Mouse (Mus musculus): Measurements from ENCODE around the gene Adamts17. TPM values are rescaled to one million over a fixed set of nuclear protein-coding genes. Genes with fewer than 3 reads are reported as not detected.

Gene Adamts17
- polyA plus RNA-seq, 1 experiment from 2014 or later = 11.6 TPM

GRCm38 (mm10) chr7:67168763-67169569 is 329.4 kb downstream of the Adamts17 start:
- no peak for ATAC-seq (ENCODE audit: insufficient read depth)
- no peaks in the 10 kb centered on the region for H3K9me3 ChIP-seq (ENCODE audit: low read depth, low read length)
- TF ChIP-seq CTCF (IDR thresholded peaks at IDR 0.05; ENCODE audit: low read depth) = no peak
- WGBS = 56% methylated on average over 9 of the region's 9 CpGs
- no peak overlapping the region for H3K9ac ChIP-seq
- DNase-seq = no peak
- no peaks in the 10 kb centered on the region for H3K4me1 ChIP-seq (ENCODE audit: insufficient read depth)
- no peak overlapping the region for H3K27ac ChIP-seq (ENCODE audit: low read depth)
- no peaks in the 10 kb centered on the region for H3K27me3 ChIP-seq (ENCODE audit: insufficient read depth, low read length)
- no peak overlapping the region for H3K4me2 ChIP-seq
- H3K4me3 ChIP-seq (ENCODE audit: low read depth, low read length) = no peak overlapping the region
- no peaks in the 10 kb centered on the region for H3K36me3 ChIP-seq (ENCODE audit: insufficient read depth)

- DNase-seq (no peak), ATAC-seq (ENCODE audit: insufficient read depth) (no peak)
- WGBS = 85% methylated on average over 2 of the region's 2 CpGs
- H3K9ac ChIP-seq = no peak overlapping the region
- H3K36me3 ChIP-seq (ENCODE audit: insufficient read depth) = no peaks in the 10 kb centered on the region
- no peak overlapping the region for H3K4me3 ChIP-seq (ENCODE audit: low read depth, low read length)
- no peak overlapping the region for H3K27ac ChIP-seq (ENCODE audit: low read depth)
- TF ChIP-seq CTCF (IDR thresholded peaks at IDR 0.05; ENCODE audit: low read depth) = no peak
- no peaks in the 10 kb centered on the region for H3K27me3 ChIP-seq (ENCODE audit: insufficient read depth, low read length)
- no peak overlapping the region for H3K4me2 ChIP-seq
- no peaks in the 10 kb centered on the region for H3K9me3 ChIP-seq (ENCODE audit: low read depth, low read length)
- H3K4me1 ChIP-seq (ENCODE audit: insufficient read depth) = no peaks in the 10 kb centered on the region
Observed at GRCm38 (mm10) chr7:67173522-67174195, 334.1 kb downstream of the Adamts17 start.

GRCm38 (mm10) chr7:67183786-67184185 is 344.3 kb downstream of the Adamts17 start:
- H3K27ac ChIP-seq (ENCODE audit: low read depth) = no peak overlapping the region
- DNase-seq = no peak
- H3K4me3 ChIP-seq (ENCODE audit: low read depth, low read length) = no peak overlapping the region
- H3K27me3 ChIP-seq (ENCODE audit: insufficient read depth, low read length) = no peaks in the 10 kb centered on the region
- H3K9me3 ChIP-seq (ENCODE audit: low read depth, low read length) = no peaks in the 10 kb centered on the region
- no peak overlapping the region for H3K4me2 ChIP-seq
- ATAC-seq (ENCODE audit: insufficient read depth) = no peak
- no peaks in the 10 kb centered on the region for H3K4me1 ChIP-seq (ENCODE audit: insufficient read depth)
- no peak overlapping the region for H3K9ac ChIP-seq
- TF ChIP-seq CTCF (IDR thresholded peaks at IDR 0.05; ENCODE audit: low read depth) = no peak
- 28% methylated on average over 4 of the region's 4 CpGs for WGBS
- no peaks in the 10 kb centered on the region for H3K36me3 ChIP-seq (ENCODE audit: insufficient read depth)

GRCm38 (mm10) chr7:67199412-67199811 is 359.9 kb downstream of the Adamts17 start:
- Histone ChIP-seq H3K4me3 (ENCODE audit: low read depth, low read length) (no peak overlapping the region), H3K9me3 (ENCODE audit: low read depth, low read length) (no peaks in the 10 kb centered on the region), H3K9ac (no peak overlapping the region), H3K27ac (ENCODE audit: low read depth) (no peak overlapping the region), H3K4me2 (no peak overlapping the region), H3K4me1 (ENCODE audit: insufficient read depth) (no peaks in the 10 kb centered on the region), H3K27me3 (ENCODE audit: insufficient read depth, low read length) (no peaks in the 10 kb centered on the region; the same call in 1 of the 2 replicates), H3K36me3 (ENCODE audit: insufficient read depth) (no peaks in the 10 kb centered on the region)
- TF ChIP-seq CTCF (IDR thresholded peaks at IDR 0.05; ENCODE audit: low read depth) = peak; percentile 93
- DNase-seq = peak; percentile 84
- ATAC-seq (ENCODE audit: insufficient read depth) = peak; percentile 52; the same call in 1 of the 2 replicates
- 14% methylated on average over 10 of the region's 10 CpGs for WGBS

Other genes with a start within 250 kb of the Adamts17 start
- 16.1 and 16.7 TPM in 2 replicates for gene Asb7, start 150.1 kb upstream of the Adamts17 start, polyA plus RNA-seq (2014; fragmentation: Nextera tagmentation; extraction: Ambion mirVana)
- 25.9 and 26.7 TPM in 2 replicates for gene Lins1, start 149.8 kb upstream of the Adamts17 start, polyA plus RNA-seq (2014; fragmentation: Nextera tagmentation; extraction: Ambion mirVana)
- gene Cers3, start 96.2 kb upstream of the Adamts17 start, polyA plus RNA-seq (2014; fragmentation: Nextera tagmentation; extraction: Ambion mirVana) = 4.0 and 4.6 TPM in 2 replicates